In the genomic region with DNA sequence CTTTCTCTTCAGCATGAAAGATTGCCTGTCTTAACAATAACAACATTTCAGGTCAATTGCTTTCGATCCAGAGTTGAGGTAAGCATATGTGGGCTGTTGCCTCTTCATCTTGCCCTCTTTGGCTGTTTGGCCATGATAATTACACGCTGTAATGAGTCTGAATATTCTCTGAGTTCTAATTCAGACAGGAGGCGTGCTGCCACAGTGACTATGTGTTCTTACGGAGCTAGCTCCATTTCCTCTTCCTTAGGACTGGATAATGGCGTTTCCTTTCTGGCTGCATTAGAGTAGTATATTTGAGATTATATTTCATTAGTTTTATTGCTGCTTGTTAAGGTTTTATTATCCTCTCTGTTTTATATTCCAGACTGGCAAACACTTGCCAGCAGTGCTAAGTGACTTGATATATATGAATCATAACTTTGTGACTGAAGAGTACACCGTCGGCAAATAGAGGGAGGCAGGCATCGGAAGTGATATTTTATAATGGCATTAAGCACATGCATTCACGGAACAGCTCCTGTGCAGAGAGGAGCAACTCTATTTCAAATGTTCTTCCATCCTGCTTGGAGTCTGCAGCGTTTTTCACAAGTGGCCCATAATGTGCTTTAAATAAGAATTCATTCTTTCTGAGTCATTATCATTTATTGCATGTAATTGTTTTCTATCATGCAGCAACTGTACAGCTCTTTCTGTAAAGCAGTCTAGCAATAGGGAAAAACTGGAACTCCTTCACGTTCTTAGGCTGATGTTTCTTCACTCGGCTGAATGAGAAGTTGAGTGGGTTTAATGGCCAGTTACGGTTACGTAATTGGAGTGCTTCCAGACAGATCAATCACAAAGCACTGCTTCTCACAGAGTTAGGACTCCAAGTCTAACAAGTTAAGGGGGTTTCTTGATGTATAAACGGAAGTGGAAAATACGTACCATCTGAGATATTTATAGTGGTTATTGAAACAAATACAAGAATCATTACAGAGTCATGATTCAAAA, we compare ENCODE assay signal across 16 mouse cellular contexts.
DNase-seq lines count a peak whose midpoint lies in the region; ATAC-seq lines count a peak whose summit lies in the region.
"Had no signal": no experiment of that assay in that cellular context is flagged by ENCODE, and none has a peak within 500 bp of the region (broad histone marks: within the 10 kb centered on the region; RNA-seq: fewer than 3 reads in every experiment).

No protein-coding gene starts in this region.

- H3K27ac ChIP-seq in kidney, embryonic 14.5 days (ENCODE audit: low read depth, low read length): no peak overlapping the region
- H3K27ac ChIP-seq in neural tube, embryonic 12.5 days: no peak overlapping the region
- no peak overlapping the region for H3K27ac ChIP-seq in hindbrain, embryonic 16.5 days (ENCODE audit: low read depth, low read length)
- no peak overlapping the region for H3K27ac ChIP-seq in neural tube, embryonic 15.5 days (replicated peaks)
- H3K27ac ChIP-seq: midbrain, embryonic 13.5 days had no signal

- 0 out of 2 replicates have a peak overlapping the region, but pooled peaks have one; percentile 13 for H3K4me2 ChIP-seq in kidney, embryonic 14.5 days (replicated peaks; ENCODE audit: low read depth, low read length)
- peak overlapping the region; percentile 2; the same call in 1 of the 2 replicates for H3K4me2 ChIP-seq in neural tube, embryonic 12.5 days (replicated peaks)
- peak overlapping the region; percentile 5 for H3K4me2 ChIP-seq in hindbrain, embryonic 16.5 days (ENCODE audit: low read length)
- H3K4me2 ChIP-seq in neural tube, embryonic 15.5 days: peak overlapping the region; percentile 29
- H3K4me2 ChIP-seq: liver, embryonic 11.5 days; midbrain, embryonic 13.5 days had no signal

- H3K36me3 ChIP-seq in kidney, embryonic 14.5 days (ENCODE audit: control insufficient read depth, insufficient read depth, low read length): no peaks in the 10 kb centered on the region
- H3K36me3 ChIP-seq in neural tube, embryonic 12.5 days: no peaks in the 10 kb centered on the region
- H3K36me3 ChIP-seq in hindbrain, embryonic 16.5 days (ENCODE audit: control insufficient read depth, insufficient read depth, low read length): no peaks in the 10 kb centered on the region
- H3K36me3 ChIP-seq in neural tube, embryonic 15.5 days: no peaks in the 10 kb centered on the region
- H3K36me3 ChIP-seq: G1E; midbrain, embryonic 13.5 days had no signal

- no peak overlapping the region for H3K9ac ChIP-seq in kidney, embryonic 14.5 days (ENCODE audit: low read depth, low read length)
- H3K9ac ChIP-seq in neural tube, embryonic 12.5 days: no peak overlapping the region
- no peak overlapping the region for H3K9ac ChIP-seq in hindbrain, embryonic 16.5 days (ENCODE audit: low read depth, low read length)
- no peak overlapping the region for H3K9ac ChIP-seq in neural tube, embryonic 15.5 days (replicated peaks)
- H3K9ac ChIP-seq: midbrain, embryonic 13.5 days had no signal

- no peaks in the 10 kb centered on the region; the same call in 1 of the 2 replicates for H3K4me1 ChIP-seq in kidney, embryonic 14.5 days (ENCODE audit: control insufficient read depth, insufficient read depth, low read length)
- 0 out of 2 replicates have a peak, but pooled peaks cover 8% of the 10 kb centered on the region for H3K4me1 ChIP-seq in neural tube, embryonic 12.5 days
- H3K4me1 ChIP-seq in hindbrain, embryonic 16.5 days (ENCODE audit: control insufficient read depth, insufficient read depth, low read depth, low read length): no peaks in the 10 kb centered on the region
- H3K4me1 ChIP-seq in neural tube, embryonic 15.5 days: peaks cover 11% of the 10 kb centered on the region

- H3K4me3 ChIP-seq in kidney, embryonic 14.5 days (ENCODE audit: low read length): no peak overlapping the region
- no peak overlapping the region for H3K4me3 ChIP-seq in neural tube, embryonic 12.5 days
- H3K4me3 ChIP-seq in hindbrain, embryonic 16.5 days (ENCODE audit: low read length): no peak overlapping the region
- no peak overlapping the region for H3K4me3 ChIP-seq in neural tube, embryonic 15.5 days (replicated peaks)
- H3K4me3 ChIP-seq: erythroblast, embryonic 14.5 days; midbrain, embryonic 13.5 days had no signal

- H3K27me3 ChIP-seq in kidney, embryonic 14.5 days (ENCODE audit: control insufficient read depth, insufficient read depth, low read length): no peaks in the 10 kb centered on the region
- H3K27me3 ChIP-seq in neural tube, embryonic 12.5 days (replicated peaks): no peaks in the 10 kb centered on the region
- H3K27me3 ChIP-seq in hindbrain, embryonic 16.5 days (replicated peaks; ENCODE audit: control insufficient read depth, insufficient read depth, low read length): no peaks in the 10 kb centered on the region
- H3K27me3 ChIP-seq in neural tube, embryonic 15.5 days (replicated peaks): no peaks in the 10 kb centered on the region
- H3K27me3 ChIP-seq: midbrain, embryonic 13.5 days had no signal

- no peak for ATAC-seq in kidney, embryonic 14.5 days (ENCODE audit: low FRiP score, low TSS enrichment)
- ATAC-seq in neural tube, embryonic 12.5 days (ENCODE audit: low FRiP score, low read depth): no peak
- no peak for ATAC-seq in hindbrain, embryonic 16.5 days
- peak; percentile 40; the same call in 1 of the 2 replicates for ATAC-seq in neural tube, embryonic 15.5 days (ENCODE audit: low FRiP score)

- no peak for DNase-seq in kidney, adult 9 months
- DNase-seq in neural tube, embryonic 10.5 days (ENCODE audit: extremely low spot score, low spot score): no peak
- DNase-seq in urinary bladder, postnatal 14 days (ENCODE audit: low spot score): no peak
- DNase-seq: adrenal gland, adult 8-10 months; kidney, adult 8-10 months; right cerebral cortex, adult 18-20 months; spleen, adult 18-20 months; thymus, postnatal 14 days had no signal

- WGBS in kidney, embryonic 14.5 days: 34% methylated on average over 16 of the region's 16 CpGs
- 55% methylated on average over 16 of the region's 16 CpGs for WGBS in neural tube, embryonic 12.5 days
- 57% methylated on average over 16 of the region's 16 CpGs for WGBS in hindbrain, embryonic 16.5 days
- 34% methylated on average over 16 of the region's 16 CpGs for WGBS in neural tube, embryonic 15.5 days

- no peaks in the 10 kb centered on the region for H3K9me3 ChIP-seq in kidney, embryonic 14.5 days (ENCODE audit: control insufficient read depth, low read length)
- no peaks in the 10 kb centered on the region for H3K9me3 ChIP-seq in neural tube, embryonic 12.5 days
- H3K9me3 ChIP-seq in hindbrain, embryonic 16.5 days (ENCODE audit: control insufficient read depth, low read length): 0 out of 2 replicates have a peak, but pooled peaks cover 4% of the 10 kb centered on the region
- H3K9me3 ChIP-seq in neural tube, embryonic 15.5 days (replicated peaks): no peaks in the 10 kb centered on the region
- H3K9me3 ChIP-seq: G1E; midbrain, embryonic 13.5 days had no signal
